ENCODE assay signal across 8 mouse cellular contexts in the genomic region with DNA sequence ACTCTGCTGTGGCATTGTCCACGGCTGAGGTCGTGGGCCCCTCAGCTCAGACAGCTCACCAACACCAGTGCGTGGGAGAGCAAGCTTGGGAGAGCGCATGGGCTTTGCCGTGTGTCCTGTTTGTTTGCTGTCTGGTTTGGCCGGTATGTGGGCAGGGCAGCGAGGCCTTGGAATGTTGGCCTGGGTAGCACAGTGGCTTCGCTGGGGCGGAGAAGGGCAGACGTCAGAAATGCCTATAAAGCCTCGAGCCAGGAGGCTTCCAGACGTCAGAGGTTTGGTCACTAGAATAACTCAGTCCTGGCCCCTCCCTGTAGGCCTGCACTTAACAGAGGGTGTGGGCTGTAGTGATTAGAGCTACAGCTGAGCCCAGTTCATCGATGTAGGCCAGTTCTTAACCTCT. TPM values are rescaled to one million over a fixed set of nuclear protein-coding genes. Genes with fewer than 3 reads are reported as not detected.
DNase-seq lines count a peak whose midpoint lies in the region.
"Had no signal": no experiment of that assay in that cellular context is flagged by ENCODE, and none has a peak within 500 bp of the region (broad histone marks: within the 10 kb centered on the region; RNA-seq: fewer than 3 reads in every experiment).

No protein-coding gene starts in this region.

- 16% methylated on average over 13 of the region's 13 CpGs for WGBS in large intestine, adult 2 months

- DNase-seq in ovary, adult 18-20 months (ENCODE audit: low spot score): peak; percentile 6
- no peak for DNase-seq in ovary, postnatal 14 days (ENCODE audit: low spot score)
- peak; percentile 26 to 32 for DNase-seq in heart, postnatal 10 days
- DNase-seq in large intestine, adult 2 months (ENCODE audit: low read depth, low spot score): peak; percentile 24
- peak; percentile 33 to 52 for DNase-seq in urinary bladder, postnatal 36 days (ENCODE audit: low spot score in 2 of 2)
- DNase-seq in thymus, adult 18-20 months: no peak
- no peak for DNase-seq in cerebellum, adult 11 months
- DNase-seq: cerebellum, adult 8-10 months had no signal

- intact Hi-C loops in heart, postnatal 10 days (cut with DNase I): no loop called here

RNA-seq across cellular contexts. Expression of a gene that starts 33.9 kb away (rescaled TPM):
- under 1 TPM in 1 of 2 experiments, not detected in 1; 0.38 TPM for total RNA-seq in heart, postnatal 10 days (2021)
- polyA plus RNA-seq in large intestine, adult 2 months (2012; rRNA removed): 0.31 and 0.89 TPM in 2 replicates

Comparison
In these comparisons a context has a peak if more than half of its experiments do, and no peak if none do; other contexts are left out.
1. DNase-seq: peak in ovary, adult 18-20 months (single experiment), heart, postnatal 10 days (2 of 2), large intestine, adult 2 months (single experiment) and urinary bladder, postnatal 36 days (2 of 2); none in ovary, postnatal 14 days (single experiment), thymus, adult 18-20 months (0 of 2) and cerebellum, adult 11 months (single experiment).